Mouse (Mus musculus): ENCODE data around the gene Psen1. TPM values are rescaled to one million over a fixed set of nuclear protein-coding genes. Genes with fewer than 3 reads are reported as not detected.

The Psen1 gene
- 77.8 and 83.1 TPM in 2 replicates for polyA plus RNA-seq (2014; fragmentation: Nextera tagmentation; extraction: Ambion mirVana)

DNA sequence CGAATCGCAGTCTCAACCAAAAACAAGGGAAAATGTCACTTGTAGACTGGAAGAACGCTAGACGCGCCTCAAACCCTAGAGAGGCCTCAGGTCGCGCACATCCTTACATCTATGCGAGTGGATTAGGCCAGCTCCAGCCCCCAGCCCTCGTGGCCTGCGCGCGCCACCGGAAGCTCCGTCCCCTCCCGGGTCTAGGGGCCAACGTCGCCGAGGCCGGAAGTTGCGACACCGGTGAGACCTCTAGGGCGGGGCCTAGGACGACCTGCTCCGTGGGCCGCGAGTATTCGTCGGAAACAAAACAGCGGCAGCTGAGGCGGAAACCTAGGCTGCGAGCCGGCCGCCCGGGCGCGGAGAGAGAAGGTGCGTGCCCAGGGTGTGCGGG is at the start of gene Psen1:
Gene Psen1, plus strand, starts transcription at position 219 of the 382 bp plus-strand sequence.
- no peaks in the 10 kb centered on the region for H3K9me3 ChIP-seq (ENCODE audit: control insufficient read depth, low read depth, low read length)
- H3K4me1 ChIP-seq (ENCODE audit: control insufficient read depth, insufficient read depth, low read length): peaks cover 14% of the 10 kb centered on the region; the same call in 1 of the 2 replicates
- H3K36me3 ChIP-seq (ENCODE audit: control insufficient read depth, insufficient read depth, low read length): peaks cover 5% of the 10 kb centered on the region; the same call in 1 of the 2 replicates
- peak; percentile 98 for ATAC-seq (ENCODE audit: insufficient number of reproducible peaks, insufficient read depth, low FRiP score, low read depth)
- H3K27me3 ChIP-seq (ENCODE audit: control insufficient read depth, insufficient read depth, low read length): no peaks in the 10 kb centered on the region
- H3K4me2 ChIP-seq (replicated peaks; ENCODE audit: low read depth, low read length): peak within 1 kb of the TSS; percentile 65
- peak within 1 kb of the TSS; percentile 89 for H3K27ac ChIP-seq (ENCODE audit: low read length)
- H3K4me3 ChIP-seq (ENCODE audit: low read depth, low read length): peak within 1 kb of the TSS; percentile 93
- under 1% methylated on average over 38 of the region's 38 CpGs for WGBS
- peak within 1 kb of the TSS; percentile 75 for H3K9ac ChIP-seq (replicated peaks; ENCODE audit: low read depth, low read length)

DNA sequence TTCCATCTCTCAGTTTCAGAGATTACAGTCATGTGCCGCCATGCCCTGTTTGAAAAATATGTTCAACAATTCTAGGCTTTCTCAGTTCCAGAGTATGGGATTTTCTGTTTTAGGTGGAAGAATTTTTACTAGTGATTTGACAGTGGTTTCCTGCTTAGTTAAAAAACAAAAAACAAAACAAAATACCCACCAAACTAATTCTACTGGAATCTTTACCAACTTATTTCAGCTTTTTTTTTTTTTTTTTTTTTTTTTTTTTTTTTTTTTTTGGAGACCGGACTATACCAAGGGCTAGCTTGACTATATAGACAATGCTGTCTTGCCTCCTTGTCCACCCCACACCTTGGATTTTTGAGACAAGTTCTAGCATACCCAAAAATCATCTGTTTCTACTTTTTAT is 46.7 kb upstream of the Psen1 start:
- Histone ChIP-seq H3K36me3 (ENCODE audit: control insufficient read depth, insufficient read depth, low read length) (peaks cover 45% of the 10 kb centered on the region), H3K4me2 (replicated peaks; ENCODE audit: low read depth, low read length) (no peak overlapping the region), H3K9ac (replicated peaks; ENCODE audit: low read depth, low read length) (no peak overlapping the region), H3K4me1 (ENCODE audit: control insufficient read depth, insufficient read depth, low read length) (no peaks in the 10 kb centered on the region), H3K27me3 (ENCODE audit: control insufficient read depth, insufficient read depth, low read length) (no peaks in the 10 kb centered on the region), H3K9me3 (ENCODE audit: control insufficient read depth, low read depth, low read length) (no peaks in the 10 kb centered on the region), H3K4me3 (ENCODE audit: low read depth, low read length) (no peak overlapping the region), H3K27ac (ENCODE audit: low read length) (no peak overlapping the region)
- 91% methylated on average over 2 of the region's 2 CpGs for WGBS
- ATAC-seq (ENCODE audit: insufficient number of reproducible peaks, insufficient read depth, low FRiP score, low read depth): no peak

DNA sequence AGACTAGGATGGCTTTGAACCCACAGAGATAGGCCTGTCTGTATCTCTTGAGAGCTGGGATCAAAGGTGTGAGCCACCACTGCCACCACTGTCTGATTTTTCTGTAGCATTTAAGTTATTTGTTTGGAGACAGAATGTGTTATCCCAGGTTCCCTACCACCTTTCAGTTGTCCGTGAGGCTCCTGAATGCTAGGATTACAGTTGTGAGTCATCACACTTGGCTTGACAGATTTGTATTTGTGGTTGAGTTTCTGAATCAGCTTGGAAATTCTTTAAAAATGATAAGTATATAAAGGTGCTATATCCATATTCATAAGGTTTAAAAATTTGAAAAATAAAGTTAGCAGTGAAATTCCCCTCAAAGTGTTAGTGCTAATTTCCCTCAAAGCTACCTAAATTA is 44.8 kb upstream of the Psen1 start:
- H3K27me3 ChIP-seq (ENCODE audit: control insufficient read depth, insufficient read depth, low read length): no peaks in the 10 kb centered on the region
- 76% methylated on average over 1 of the region's 1 CpGs for WGBS
- no peaks in the 10 kb centered on the region for H3K4me1 ChIP-seq (ENCODE audit: control insufficient read depth, insufficient read depth, low read length)
- no peak overlapping the region for H3K9ac ChIP-seq (replicated peaks; ENCODE audit: low read depth, low read length)
- no peak overlapping the region for H3K4me2 ChIP-seq (replicated peaks; ENCODE audit: low read depth, low read length)
- H3K27ac ChIP-seq (ENCODE audit: low read length): no peak overlapping the region
- no peaks in the 10 kb centered on the region for H3K9me3 ChIP-seq (ENCODE audit: control insufficient read depth, low read depth, low read length)
- H3K4me3 ChIP-seq (ENCODE audit: low read depth, low read length): no peak overlapping the region
- no peak for ATAC-seq (ENCODE audit: insufficient number of reproducible peaks, insufficient read depth, low FRiP score, low read depth)
- H3K36me3 ChIP-seq (ENCODE audit: control insufficient read depth, insufficient read depth, low read length): peaks cover 43% of the 10 kb centered on the region

DNA sequence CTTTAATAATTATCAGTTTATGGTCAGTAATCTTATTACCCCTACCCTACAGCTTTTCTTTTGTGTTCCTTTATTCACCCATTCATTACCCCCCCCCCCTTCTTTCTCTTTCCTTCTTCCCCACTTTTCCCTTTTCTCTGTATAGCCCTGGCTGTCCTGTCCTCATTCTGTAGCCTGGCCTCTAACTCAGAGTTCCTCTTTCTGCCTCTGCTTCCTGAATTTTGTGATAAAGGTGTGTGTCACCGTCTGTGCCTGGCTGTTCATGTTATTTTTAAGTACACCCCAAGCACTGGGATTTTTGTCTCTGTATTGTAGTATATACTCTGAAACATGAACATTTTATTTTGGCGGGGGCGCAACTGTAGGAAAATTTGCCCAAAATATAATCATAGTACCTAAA is 37.6 kb upstream of the Psen1 start:
- no peak overlapping the region for H3K4me3 ChIP-seq (ENCODE audit: low read depth, low read length)
- H3K27me3 ChIP-seq (ENCODE audit: control insufficient read depth, insufficient read depth, low read length): no peaks in the 10 kb centered on the region
- no peaks in the 10 kb centered on the region for H3K4me1 ChIP-seq (ENCODE audit: control insufficient read depth, insufficient read depth, low read length)
- no peak overlapping the region for H3K9ac ChIP-seq (replicated peaks; ENCODE audit: low read depth, low read length)
- WGBS: 93% methylated on average over 3 of the region's 3 CpGs
- no peak overlapping the region for H3K4me2 ChIP-seq (replicated peaks; ENCODE audit: low read depth, low read length)
- no peaks in the 10 kb centered on the region for H3K9me3 ChIP-seq (ENCODE audit: control insufficient read depth, low read depth, low read length)
- no peak for ATAC-seq (ENCODE audit: insufficient number of reproducible peaks, insufficient read depth, low FRiP score, low read depth)
- peaks cover 58% of the 10 kb centered on the region for H3K36me3 ChIP-seq (ENCODE audit: control insufficient read depth, insufficient read depth, low read length)
- no peak overlapping the region for H3K27ac ChIP-seq (ENCODE audit: low read length)

DNA sequence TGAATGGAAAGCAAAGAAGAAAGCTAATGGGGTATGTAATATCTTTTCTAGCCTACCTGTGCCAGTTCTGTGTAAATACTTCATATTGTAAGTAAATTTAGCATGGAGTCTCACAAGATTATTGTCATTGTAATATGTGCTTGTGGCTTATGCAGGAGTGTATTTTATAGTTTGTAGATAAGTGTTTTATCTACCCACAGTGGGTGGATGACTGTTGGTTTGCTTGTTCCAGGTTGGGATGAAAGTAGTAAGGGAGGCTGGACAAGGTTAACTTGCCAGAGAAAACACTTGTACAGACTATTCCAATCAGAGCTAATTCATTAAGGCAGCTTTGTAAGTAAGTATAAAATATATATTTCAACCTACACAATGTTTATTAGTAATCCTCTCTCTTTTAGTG is 36.5 kb upstream of the Psen1 start:
- H3K9ac ChIP-seq (replicated peaks; ENCODE audit: low read depth, low read length): no peak overlapping the region
- H3K36me3 ChIP-seq (ENCODE audit: control insufficient read depth, insufficient read depth, low read length): peaks cover 51% of the 10 kb centered on the region
- H3K4me2 ChIP-seq (replicated peaks; ENCODE audit: low read depth, low read length): no peak overlapping the region
- H3K9me3 ChIP-seq (ENCODE audit: control insufficient read depth, low read depth, low read length): no peaks in the 10 kb centered on the region
- no peak overlapping the region for H3K4me3 ChIP-seq (ENCODE audit: low read depth, low read length)
- no peaks in the 10 kb centered on the region for H3K27me3 ChIP-seq (ENCODE audit: control insufficient read depth, insufficient read depth, low read length)
- H3K4me1 ChIP-seq (ENCODE audit: control insufficient read depth, insufficient read depth, low read length): no peaks in the 10 kb centered on the region
- ATAC-seq (ENCODE audit: insufficient number of reproducible peaks, insufficient read depth, low FRiP score, low read depth): no peak
- no peak overlapping the region for H3K27ac ChIP-seq (ENCODE audit: low read length)

DNA sequence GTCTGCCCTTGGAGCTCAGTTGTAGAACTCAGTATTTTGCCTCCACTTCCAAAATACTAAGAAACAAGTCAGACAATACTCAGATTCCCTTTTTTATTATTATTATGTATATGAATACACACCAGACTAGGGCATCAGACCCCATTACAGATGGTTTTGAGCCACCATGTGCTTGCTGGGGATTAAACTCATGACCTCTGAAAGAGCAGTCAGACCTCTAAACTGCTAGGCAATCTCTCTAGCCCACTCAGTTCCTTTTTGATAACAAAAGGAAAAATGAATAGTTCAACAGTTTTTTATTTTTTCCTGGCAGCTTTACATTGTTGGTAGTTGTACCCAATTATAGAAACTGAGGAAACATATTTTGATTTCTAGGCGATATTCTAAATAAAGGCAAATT is 2.5 kb upstream of the Psen1 start:
- Histone ChIP-seq H3K27me3 (ENCODE audit: control insufficient read depth, insufficient read depth, low read length) (no peaks in the 10 kb centered on the region), H3K4me2 (replicated peaks; ENCODE audit: low read depth, low read length) (no peak overlapping the region), H3K9me3 (ENCODE audit: control insufficient read depth, low read depth, low read length) (no peaks in the 10 kb centered on the region), H3K27ac (ENCODE audit: low read length) (no peak overlapping the region), H3K4me3 (ENCODE audit: low read depth, low read length) (no peak overlapping the region), H3K9ac (replicated peaks; ENCODE audit: low read depth, low read length) (no peak overlapping the region), H3K4me1 (ENCODE audit: control insufficient read depth, insufficient read depth, low read length) (peaks cover 10% of the 10 kb centered on the region; the same call in 1 of the 2 replicates), H3K36me3 (ENCODE audit: control insufficient read depth, insufficient read depth, low read length) (peaks cover 22% of the 10 kb centered on the region)
- 94% methylated on average over 1 of the region's 1 CpGs for WGBS
- ATAC-seq (ENCODE audit: insufficient number of reproducible peaks, insufficient read depth, low FRiP score, low read depth): no peak

DNA sequence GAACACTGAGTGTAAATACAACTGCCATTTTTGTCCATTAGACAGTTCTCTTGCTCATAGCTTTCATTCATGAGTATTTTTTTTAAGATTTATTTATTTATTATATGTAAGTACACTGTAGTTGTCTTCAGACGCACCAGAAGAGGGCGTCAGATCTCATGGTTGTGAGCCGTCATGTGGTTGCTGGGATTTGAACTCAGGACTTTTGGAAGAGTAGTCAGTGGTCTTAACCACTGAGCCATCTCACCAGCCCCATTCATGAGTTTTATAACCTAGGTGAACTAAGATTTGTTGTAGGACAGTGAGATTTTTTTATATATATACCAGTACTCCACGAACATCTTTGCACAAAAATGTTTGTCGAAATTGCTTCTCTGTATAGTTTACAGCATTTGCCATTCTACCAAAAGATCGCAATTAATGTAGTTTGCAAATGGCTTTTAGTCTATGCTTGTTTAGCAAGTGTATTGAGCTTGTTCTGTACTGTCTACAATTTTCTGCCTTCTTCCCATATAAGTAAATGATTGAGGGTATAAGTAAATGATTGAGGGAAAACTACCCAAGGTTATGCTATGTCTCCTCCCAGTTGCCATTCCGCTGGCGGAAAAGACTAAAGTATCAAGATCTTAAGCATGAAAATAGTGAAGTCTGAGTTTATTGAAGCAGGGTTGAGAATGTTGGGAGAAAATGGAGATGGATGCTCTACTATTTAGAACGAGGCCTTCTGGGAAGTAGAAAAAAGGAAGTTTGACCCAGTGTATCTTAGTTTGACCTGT is 1.2 kb upstream of the Psen1 start:
- no peak for ATAC-seq (ENCODE audit: insufficient number of reproducible peaks, insufficient read depth, low FRiP score, low read depth)
- Histone ChIP-seq H3K9me3 (ENCODE audit: control insufficient read depth, low read depth, low read length) (no peaks in the 10 kb centered on the region), H3K9ac (replicated peaks; ENCODE audit: low read depth, low read length) (no peak overlapping the region), H3K36me3 (ENCODE audit: control insufficient read depth, insufficient read depth, low read length) (peaks cover 15% of the 10 kb centered on the region), H3K27ac (ENCODE audit: low read length) (no peak overlapping the region; the same call in 1 of the 2 replicates), H3K27me3 (ENCODE audit: control insufficient read depth, insufficient read depth, low read length) (no peaks in the 10 kb centered on the region), H3K4me1 (ENCODE audit: control insufficient read depth, insufficient read depth, low read length) (peaks cover 10% of the 10 kb centered on the region; the same call in 1 of the 2 replicates), H3K4me3 (ENCODE audit: low read depth, low read length) (no peak overlapping the region), H3K4me2 (replicated peaks; ENCODE audit: low read depth, low read length) (no peak overlapping the region)
- 85% methylated on average over 9 of the region's 9 CpGs for WGBS

DNA sequence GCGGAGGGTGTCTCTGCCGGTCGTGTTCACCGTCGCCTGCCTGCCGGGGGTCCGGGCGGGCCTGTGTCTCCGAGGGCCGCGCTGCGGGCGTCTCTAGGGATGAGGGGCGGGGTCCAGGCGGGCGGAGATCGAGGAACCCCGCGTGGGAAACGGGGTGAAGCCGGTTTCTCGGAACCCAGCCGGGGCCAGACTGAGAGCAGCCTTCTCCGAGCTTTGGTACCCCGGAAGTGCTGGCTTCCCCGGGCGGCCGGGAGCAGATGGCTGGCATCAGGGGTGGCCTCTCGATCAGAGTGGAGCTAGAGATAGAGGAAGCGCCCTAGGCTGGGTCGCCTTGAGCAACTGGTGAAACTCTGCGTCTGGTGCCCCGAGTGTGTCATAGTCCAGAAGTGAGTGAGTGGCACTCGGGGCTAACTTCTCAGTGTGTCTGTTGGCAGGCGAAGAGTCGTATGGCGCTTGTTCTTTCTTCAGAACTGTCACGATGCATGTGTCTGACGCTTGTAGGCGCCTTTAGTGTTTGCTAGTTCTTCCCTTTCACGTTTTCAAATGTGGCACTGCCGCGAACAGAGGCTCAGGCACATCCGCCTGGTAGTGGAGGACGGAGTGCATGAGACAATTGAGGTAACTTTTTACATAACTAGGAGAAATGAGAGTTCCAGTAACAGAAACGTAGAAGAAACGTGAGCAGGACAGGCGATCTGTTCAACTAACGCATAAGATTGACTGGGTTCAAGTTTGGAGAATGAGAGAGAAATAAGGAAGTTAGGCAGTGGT is 549 bp downstream of the Psen1 start:
- Histone ChIP-seq H3K4me2 (replicated peaks; ENCODE audit: low read depth, low read length) (peak overlapping the region; percentile 65), H3K4me1 (ENCODE audit: control insufficient read depth, insufficient read depth, low read length) (peaks cover 14% of the 10 kb centered on the region; the same call in 1 of the 2 replicates), H3K9ac (replicated peaks; ENCODE audit: low read depth, low read length) (peak overlapping the region; percentile 75), H3K9me3 (ENCODE audit: control insufficient read depth, low read depth, low read length) (no peaks in the 10 kb centered on the region), H3K4me3 (ENCODE audit: low read depth, low read length) (peak overlapping the region; percentile 93), H3K27me3 (ENCODE audit: control insufficient read depth, insufficient read depth, low read length) (no peaks in the 10 kb centered on the region), H3K27ac (ENCODE audit: low read length) (peak overlapping the region; percentile 89), H3K36me3 (ENCODE audit: control insufficient read depth, insufficient read depth, low read length) (peaks cover 3% of the 10 kb centered on the region; the same call in 1 of the 2 replicates)
- WGBS: under 1% methylated on average over 46 of the region's 49 CpGs
- ATAC-seq (ENCODE audit: insufficient number of reproducible peaks, insufficient read depth, low FRiP score, low read depth): peak; percentile 76
